Mouse (Mus musculus) neural tube, embryonic 14.5 days (tissue): ENCODE measurements around the gene Atp6v1g2. TPM values are rescaled to one million over a fixed set of nuclear protein-coding genes. Genes with fewer than 3 reads are reported as not detected.

ENCODE experiments used
- ATAC-seq: fragments of 200-750 bp; cut with Nextera tagmentation; 2 replicates; pipeline ENCODE4 v1.8.0; 2017; ENCODE audit warnings: low read depth, mild to moderate bottlenecking, moderate TSS enrichment, moderate library complexity
- H3K27ac ChIP-seq: fragments of 300-500 bp; sonication (generic); 2 replicates; pipeline ENCODE4 v1.5.1; 2014; ENCODE audit warnings: low read depth, mild to moderate bottlenecking, control low read depth, low read length, moderate library complexity, mixed read lengths
- H3K27me3 ChIP-seq: fragments of 300-500 bp; sonication (generic); 2 replicates; pipeline ENCODE4 v1.6.1; 2014; ENCODE audit warnings: low read length; ENCODE audit not compliant: control insufficient read depth, insufficient read depth
- H3K36me3 ChIP-seq: fragments of 300-500 bp; sonication (generic); 2 replicates; pipeline ENCODE4 v1.6.1; 2014; ENCODE audit warnings: low read length, mixed read lengths; ENCODE audit not compliant: control insufficient read depth, insufficient read depth
- H3K4me1 ChIP-seq: fragments of 300-500 bp; sonication (generic); 2 replicates; pipeline ENCODE4 v1.6.1; 2014; ENCODE audit warnings: low read length; ENCODE audit not compliant: control insufficient read depth, insufficient read depth
- H3K4me2 ChIP-seq: fragments of 300-500 bp; sonication (generic); 2 replicates; pipeline ENCODE4 v1.6.1; 2014; ENCODE audit warnings: mild to moderate bottlenecking, low read depth, low read length, control low read depth
- H3K4me3 ChIP-seq: fragments of 300-500 bp; sonication (generic); 2 replicates; pipeline ENCODE4 v1.5.1; 2014; ENCODE audit warnings: low read depth, low read length, control low read depth, mixed read lengths
- H3K9ac ChIP-seq: fragments of 300-500 bp; sonication (generic); replicated peaks from 2 replicates; pipeline ENCODE4 v1.6.1; 2014; ENCODE audit warnings: low read depth, mild to moderate bottlenecking, control low read depth, low read length, mixed read lengths
- H3K9me3 ChIP-seq: fragments of 300-500 bp; sonication (generic); 2 replicates; pipeline ENCODE4 v1.6.1; 2016; ENCODE audit warnings: low read length; ENCODE audit not compliant: control insufficient read depth
- WGBS: fragments of 180-500 bp; shearing (Covaris S2); extraction: QIAGEN DNeasy Blood & Tissue Kit; methylation state at CpG from one replicate; pipeline ENCODE4 v1.1.7; 2014; 5-methylcytosine and 5-hydroxymethylcytosine counted together
- polyA plus RNA-seq: library from polyadenylated mRNA; unstranded; fragments of >200 nt; fragmentation: Nextera tagmentation; extraction: Ambion mirVana; gene quantifications from 2 replicates; pipeline ENCODE4 v1.2.1, GENCODE M21; 2014

Atp6v1g2 gene
- polyA plus RNA-seq, 1 experiment from 2014 or later: 154 TPM

DNA sequence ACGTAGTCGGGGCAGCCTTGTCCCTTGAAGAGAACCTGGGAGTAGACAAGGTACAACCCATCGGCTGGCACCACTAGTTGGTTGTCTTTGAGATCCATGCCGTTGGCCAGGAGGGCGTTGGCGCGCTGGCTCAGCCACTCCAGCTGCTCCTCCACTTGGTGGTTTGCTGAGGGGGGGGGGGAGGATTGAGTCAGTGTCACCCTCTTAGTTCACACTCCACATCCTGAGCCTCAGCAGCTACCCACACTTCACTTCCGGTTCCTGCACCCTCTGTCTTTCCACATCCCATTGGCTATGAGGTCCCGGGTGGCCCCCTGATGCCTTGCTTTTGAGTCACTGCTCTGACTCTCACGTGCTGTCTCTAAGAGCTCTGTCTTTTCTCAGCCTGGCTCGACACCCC lies 33.1 kb upstream of the Atp6v1g2 start:
- ATAC-seq: no peak
- 90% methylated on average over 11 of the region's 11 CpGs for WGBS
- no peak overlapping the region for H3K4me3 ChIP-seq
- no peak overlapping the region for H3K27ac ChIP-seq
- H3K4me1 ChIP-seq: peaks cover 4% of the 10 kb centered on the region; the same call in 1 of the 2 replicates
- H3K27me3 ChIP-seq: peaks cover 13% of the 10 kb centered on the region
- no peaks in the 10 kb centered on the region for H3K9me3 ChIP-seq
- no peaks in the 10 kb centered on the region for H3K36me3 ChIP-seq
- H3K9ac ChIP-seq: no peak overlapping the region
- H3K4me2 ChIP-seq: no peak overlapping the region

- Histone ChIP-seq H3K27me3 (peaks cover 7% of the 10 kb centered on the region), H3K4me1 (no peaks in the 10 kb centered on the region), H3K9me3 (no peaks in the 10 kb centered on the region), H3K27ac (no peak overlapping the region), H3K4me3 (no peak overlapping the region), H3K36me3 (no peaks in the 10 kb centered on the region), H3K9ac (no peak overlapping the region), H3K4me2 (no peak overlapping the region)
- 80% methylated on average over 11 of the region's 11 CpGs for WGBS
- no peak for ATAC-seq
Observed at GRCm38 (mm10) chr17:35201128-35201527, 32.3 kb upstream of the Atp6v1g2 start.

GRCm38 (mm10) chr17:35201787-35202186 lies 31.7 kb upstream of the Atp6v1g2 start, which contains the start of gene Tnf:
TSS of gene Tnf (minus strand) at chr17:35202007.
- H3K4me3 ChIP-seq: no peak within 1 kb of the TSS
- no peaks in the 10 kb centered on the region for H3K9me3 ChIP-seq
- H3K27me3 ChIP-seq: peaks cover 3% of the 10 kb centered on the region; the same call in 1 of the 2 replicates
- H3K27ac ChIP-seq: no peak within 1 kb of the TSS
- H3K36me3 ChIP-seq: no peaks in the 10 kb centered on the region
- 34% methylated on average over 13 of the region's 13 CpGs for WGBS
- H3K9ac ChIP-seq: no peak within 1 kb of the TSS
- ATAC-seq: no peak
- no peaks in the 10 kb centered on the region for H3K4me1 ChIP-seq
- no peak within 1 kb of the TSS for H3K4me2 ChIP-seq

DNA sequence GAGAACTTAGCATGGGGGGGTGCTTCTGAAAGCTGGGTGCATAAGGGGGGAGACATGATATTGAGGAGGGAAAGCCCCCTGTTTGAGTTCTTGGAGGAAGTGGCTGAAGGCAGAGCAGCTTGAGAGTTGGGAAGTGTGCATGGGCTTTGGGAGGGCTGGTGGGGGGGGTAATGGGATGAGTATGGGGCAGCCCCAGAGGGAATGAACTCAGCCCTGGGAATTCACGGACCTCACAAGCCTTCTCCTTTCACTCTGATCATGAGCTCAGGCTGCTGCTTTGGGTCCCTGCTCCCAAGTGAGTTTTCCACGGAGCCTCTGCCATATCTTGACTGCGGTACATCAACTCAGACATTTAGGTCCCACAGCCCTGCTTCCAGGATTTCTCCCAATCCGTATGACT lies 31.0 kb upstream of the Atp6v1g2 start:
- Histone ChIP-seq H3K27me3 (peaks cover 3% of the 10 kb centered on the region; the same call in 1 of the 2 replicates), H3K4me3 (no peak overlapping the region), H3K4me1 (no peaks in the 10 kb centered on the region), H3K36me3 (no peaks in the 10 kb centered on the region), H3K27ac (no peak overlapping the region), H3K9me3 (no peaks in the 10 kb centered on the region), H3K9ac (no peak overlapping the region), H3K4me2 (no peak overlapping the region)
- ATAC-seq: no peak
- WGBS: 79% methylated on average over 4 of the region's 4 CpGs

DNA sequence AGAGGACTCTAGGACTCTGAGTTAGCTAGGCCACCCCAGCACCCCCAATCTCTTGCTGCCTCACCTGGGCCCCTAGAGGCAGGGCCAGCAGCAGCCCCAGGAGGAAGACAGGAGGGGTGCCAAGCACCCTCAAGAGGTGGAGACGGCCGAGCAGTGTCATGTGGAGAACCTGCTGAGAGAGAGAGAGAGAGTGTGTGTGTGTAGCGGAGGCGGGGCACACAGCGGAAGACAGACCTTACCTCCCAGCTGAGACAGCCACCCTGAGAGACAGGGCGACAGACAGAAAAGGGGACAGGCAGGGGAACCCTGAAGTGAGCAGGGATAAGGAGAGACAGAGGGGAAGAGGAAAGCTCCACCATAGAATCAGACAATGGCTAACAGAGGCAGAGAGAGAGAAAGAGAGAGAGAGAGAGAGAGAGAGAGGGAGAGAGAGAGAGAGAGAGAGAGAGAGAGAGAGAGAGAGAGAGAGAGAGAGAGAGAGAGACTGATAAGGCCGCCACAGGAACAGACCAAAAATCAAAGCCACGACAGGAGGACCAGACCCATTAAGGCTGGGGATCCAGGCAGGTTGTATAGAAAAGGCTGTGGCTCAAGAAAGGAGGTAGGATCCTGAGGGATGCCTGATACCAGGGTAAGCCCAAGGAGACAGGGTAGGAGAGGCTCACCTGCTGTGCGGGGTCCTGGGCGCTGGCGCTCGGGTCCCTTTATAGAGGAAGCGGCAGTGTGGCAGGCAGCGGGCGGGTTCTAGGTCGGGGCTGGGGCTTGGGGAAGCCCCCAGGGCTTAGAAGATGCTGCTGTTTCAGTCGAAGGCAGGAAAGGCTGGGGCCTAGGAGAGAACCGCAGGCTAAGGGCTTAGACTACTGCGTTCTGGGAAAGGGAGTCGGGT lies 28.7 kb upstream of the Atp6v1g2 start, which contains the start of gene Lta:
Gene Lta (minus strand): TSS at position 858 of the 886 bp plus-strand sequence.
- H3K27me3 ChIP-seq: no peaks in the 10 kb centered on the region
- no peaks in the 10 kb centered on the region for H3K4me1 ChIP-seq
- H3K36me3 ChIP-seq: no peaks in the 10 kb centered on the region
- 41% methylated on average over 20 of the region's 20 CpGs for whole genome bisulfite sequencing
- H3K4me2 ChIP-seq: no peak within 1 kb of the TSS
- H3K9ac ChIP-seq: no peak within 1 kb of the TSS
- no peaks in the 10 kb centered on the region for H3K9me3 ChIP-seq
- no peak for ATAC-seq
- no peak within 1 kb of the TSS for H3K4me3 ChIP-seq
- no peak within 1 kb of the TSS for H3K27ac ChIP-seq

GRCm38 (mm10) chr17:35205380-35205769 lies 28.1 kb upstream of the Atp6v1g2 start:
- Histone ChIP-seq H3K4me2 (no peak overlapping the region), H3K9me3 (no peaks in the 10 kb centered on the region), H3K4me1 (no peaks in the 10 kb centered on the region), H3K4me3 (no peak overlapping the region), H3K27ac (no peak overlapping the region), H3K9ac (no peak overlapping the region), H3K36me3 (no peaks in the 10 kb centered on the region), H3K27me3 (no peaks in the 10 kb centered on the region)
- 54% methylated on average over 10 of the region's 10 CpGs for WGBS
- ATAC-seq: no peak

DNA sequence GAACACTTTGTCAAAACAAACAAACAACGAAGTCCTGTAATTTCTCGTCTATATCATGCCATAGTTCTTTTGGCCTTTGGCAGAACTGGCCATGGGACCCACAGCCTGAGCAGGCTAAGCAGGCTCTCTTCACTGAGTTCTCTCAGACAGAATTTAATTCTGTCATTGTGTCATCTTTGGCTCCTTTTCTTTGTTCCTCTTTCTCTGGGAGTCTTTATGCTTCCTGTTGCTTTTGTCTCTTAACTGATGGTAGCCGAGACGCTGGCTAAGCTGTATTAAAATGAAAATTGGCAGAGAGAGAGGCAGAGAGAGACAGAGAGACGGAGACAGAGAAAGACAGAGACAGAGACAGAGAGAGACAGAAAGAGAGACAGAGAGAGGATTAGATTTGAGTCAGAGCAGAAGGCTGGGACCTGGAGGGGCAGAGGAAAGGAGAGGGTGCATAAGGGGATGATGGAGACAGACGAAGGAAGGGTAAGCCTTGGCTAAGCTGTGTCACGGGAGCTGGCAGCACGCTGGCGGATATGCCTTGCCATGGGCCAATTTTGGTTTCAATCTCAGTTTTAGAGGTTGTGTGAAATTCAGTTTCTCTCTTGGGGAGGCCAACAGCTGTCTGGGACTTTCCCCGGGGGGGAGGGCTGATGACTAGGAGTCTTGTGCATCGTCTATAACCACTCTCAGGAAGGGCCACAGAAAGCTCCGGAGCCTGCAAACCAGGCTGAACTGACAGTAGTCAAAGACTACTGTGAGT lies 23.5 kb upstream of the Atp6v1g2 start:
- Histone ChIP-seq H3K9ac (no peak overlapping the region), H3K27me3 (no peaks in the 10 kb centered on the region), H3K4me3 (no peak overlapping the region), H3K27ac (no peak overlapping the region), H3K9me3 (no peaks in the 10 kb centered on the region), H3K4me2 (no peak overlapping the region), H3K36me3 (no peaks in the 10 kb centered on the region), H3K4me1 (no peaks in the 10 kb centered on the region)
- 82% methylated on average over 12 of the region's 12 CpGs for WGBS
- no peak for ATAC-seq

DNA sequence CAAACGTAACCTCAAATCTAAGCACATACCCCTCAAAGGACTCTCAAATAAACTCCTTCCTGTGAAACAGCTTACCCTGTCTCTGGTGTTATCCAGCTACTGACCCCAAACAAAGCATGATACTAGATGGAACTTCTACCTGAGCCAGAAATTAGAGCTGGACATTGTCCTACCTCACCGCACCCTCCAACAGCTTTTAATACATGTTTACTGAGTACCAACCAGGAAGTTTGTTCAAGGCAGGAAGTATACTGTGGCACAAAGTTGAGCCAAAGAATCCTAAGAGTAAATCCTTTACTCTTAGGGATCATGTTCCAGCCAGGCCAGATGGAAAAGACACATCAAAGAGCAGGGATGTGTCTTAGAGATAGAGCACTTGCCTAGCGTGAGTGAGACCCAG lies 22.9 kb upstream of the Atp6v1g2 start:
- H3K36me3 ChIP-seq: no peaks in the 10 kb centered on the region
- WGBS: 84% methylated on average over 3 of the region's 3 CpGs
- H3K27ac ChIP-seq: no peak overlapping the region
- no peaks in the 10 kb centered on the region for H3K9me3 ChIP-seq
- H3K4me1 ChIP-seq: no peaks in the 10 kb centered on the region
- no peak overlapping the region for H3K4me3 ChIP-seq
- no peak for ATAC-seq
- no peak overlapping the region for H3K9ac ChIP-seq
- no peak overlapping the region for H3K4me2 ChIP-seq
- H3K27me3 ChIP-seq: no peaks in the 10 kb centered on the region

- WGBS: 94% methylated on average over 5 of the region's 5 CpGs
- H3K27ac ChIP-seq: no peak overlapping the region
Observed at GRCm38 (mm10) chr17:35213071-35213470, 20.4 kb upstream of the Atp6v1g2 start.

More at GRCm38 (mm10) chr17:35213071-35213470, 20.4 kb upstream of the Atp6v1g2 start:
- no peak overlapping the region for H3K9ac ChIP-seq
- H3K36me3 ChIP-seq: no peaks in the 10 kb centered on the region
- no peak overlapping the region for H3K4me2 ChIP-seq
- H3K27me3 ChIP-seq: no peaks in the 10 kb centered on the region
- no peak for ATAC-seq
- no peaks in the 10 kb centered on the region for H3K4me1 ChIP-seq
- H3K4me3 ChIP-seq: no peak overlapping the region
- no peaks in the 10 kb centered on the region for H3K9me3 ChIP-seq
